ENCODE assay signal across 14 mouse cellular contexts in the genomic region with DNA sequence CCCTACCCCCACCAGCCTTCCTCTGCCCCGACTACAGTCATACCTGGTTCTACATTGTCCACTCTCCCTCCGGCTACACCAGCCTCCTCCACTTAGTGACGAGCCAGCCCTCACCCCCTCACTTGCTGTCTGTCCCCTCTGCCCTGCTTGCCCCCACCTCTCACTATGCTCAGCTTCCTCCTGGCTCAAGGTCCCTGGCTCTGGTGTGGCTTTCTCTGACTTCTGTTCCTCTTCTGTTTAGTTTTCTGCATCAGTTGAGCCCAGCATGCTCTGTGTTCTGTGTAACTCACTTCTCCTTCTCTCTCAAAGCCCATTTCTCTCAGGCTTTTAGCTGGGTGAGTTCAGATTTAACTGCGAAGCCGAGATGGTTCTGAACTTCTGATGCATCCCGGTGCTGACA. TPM values are rescaled to one million over a fixed set of nuclear protein-coding genes. Genes with fewer than 3 reads are reported as not detected.
A peak's percentile ranks its signal among the peaks of the same experiment; 100 is the strongest.
DNase-seq lines count a peak whose midpoint lies in the region; ATAC-seq and TF ChIP-seq lines count a peak whose summit lies in the region.
"Had no signal": no experiment of that assay in that cellular context is flagged by ENCODE, and none has a peak within 500 bp of the region (broad histone marks: within the 10 kb centered on the region; RNA-seq: fewer than 3 reads in every experiment).

No protein-coding gene starts in this region.

- no peak; the same call in 1 of the 2 replicates for ATAC-seq in kidney, postnatal 0 days (replicated peaks; ENCODE audit: low FRiP score, low read depth)
- peak; percentile 59 for ATAC-seq in common myeloid progenitor, adult 5-6 weeks (replicated peaks; ENCODE audit: low read depth, poor library complexity, severe bottlenecking)
- ATAC-seq in intestine, postnatal 0 days: no peak
- ATAC-seq: liver, postnatal 0 days had no signal

- no peak for TF ChIP-seq CTCF in kidney, postnatal 0 days (IDR thresholded peaks at IDR 0.05; ENCODE audit: low read depth)
- TF ChIP-seq CTCF in intestine, postnatal 0 days (IDR thresholded peaks at IDR 0.05; ENCODE audit: low read depth): no peak

- no peak overlapping the region for H3K4me2 ChIP-seq in kidney, postnatal 0 days (ENCODE audit: low read length)
- no peak overlapping the region for H3K4me2 ChIP-seq in intestine, postnatal 0 days (replicated peaks; ENCODE audit: low read depth)
- H3K4me2 ChIP-seq: midbrain, embryonic 11.5 days; neural tube, embryonic 12.5 days had no signal

- H3K36me3 ChIP-seq in kidney, postnatal 0 days (ENCODE audit: insufficient read depth, low read length): no peaks in the 10 kb centered on the region
- H3K36me3 ChIP-seq in intestine, postnatal 0 days (ENCODE audit: control insufficient read depth, insufficient read depth): peaks cover 16% of the 10 kb centered on the region; the same call in 1 of the 2 replicates
- peaks cover 8% of the 10 kb centered on the region for H3K36me3 ChIP-seq in splenic B cell, adult 2 months (ENCODE audit: control insufficient read depth, insufficient read depth, low read length, poor library complexity, severe bottlenecking)
- H3K36me3 ChIP-seq: neural tube, embryonic 12.5 days had no signal

- WGBS in kidney, postnatal 0 days: 39% methylated on average over 6 of the region's 6 CpGs
- 60% methylated on average over 6 of the region's 6 CpGs for WGBS in intestine, postnatal 0 days

- H3K27me3 ChIP-seq in kidney, postnatal 0 days (ENCODE audit: insufficient read depth, low read length): no peaks in the 10 kb centered on the region
- no peaks in the 10 kb centered on the region for H3K27me3 ChIP-seq in intestine, postnatal 0 days (replicated peaks; ENCODE audit: control insufficient read depth, insufficient read depth, low read length)
- H3K27me3 ChIP-seq in splenic B cell, adult 2 months (ENCODE audit: control insufficient read depth, insufficient read depth, low read length, poor library complexity, severe bottlenecking): no peaks in the 10 kb centered on the region
- H3K27me3 ChIP-seq: neural tube, embryonic 12.5 days had no signal

- no peak overlapping the region for H3K4me3 ChIP-seq in kidney, postnatal 0 days (replicated peaks; ENCODE audit: low read depth, low read length)
- no peak overlapping the region for H3K4me3 ChIP-seq in intestine, postnatal 0 days (ENCODE audit: low read depth, low read length)
- H3K4me3 ChIP-seq: neural tube, embryonic 12.5 days had no signal

- DNase-seq in kidney, postnatal 0 days (ENCODE audit: low spot score): no peak
- no peak for DNase-seq in kidney, adult 9 months
- DNase-seq in splenic B cell, adult 2 months (ENCODE audit: low read depth, low spot score): peak; percentile 80
- DNase-seq in urinary bladder, adult 2 months (ENCODE audit: low spot score): no peak
- no peak for DNase-seq in right cerebral cortex, postnatal 10 days (ENCODE audit: low spot score in 2 of 2)
- DNase-seq: gastrocnemius, postnatal 10 days; kidney, postnatal 10 days; liver, postnatal 0 days; right cerebral cortex, postnatal 25 days; thymus, postnatal 14 days had no signal

- peak overlapping the region; percentile 28; the same call in 1 of the 2 replicates for H3K27ac ChIP-seq in kidney, postnatal 0 days
- H3K27ac ChIP-seq in intestine, postnatal 0 days (ENCODE audit: low read depth, low read length): peak overlapping the region; percentile 24
- H3K27ac ChIP-seq: neural tube, embryonic 12.5 days had no signal

- no peak overlapping the region for H3K9ac ChIP-seq in kidney, postnatal 0 days (ENCODE audit: low read depth, low read length)
- H3K9ac ChIP-seq in intestine, postnatal 0 days (ENCODE audit: low read depth, low read length): no peak overlapping the region
- H3K9ac ChIP-seq: liver, postnatal 0 days; neural tube, embryonic 12.5 days had no signal

- 0 out of 2 replicates have a peak, but pooled peaks cover 9% of the 10 kb centered on the region for H3K4me1 ChIP-seq in kidney, postnatal 0 days (replicated peaks; ENCODE audit: insufficient read depth, low read length)
- H3K4me1 ChIP-seq in intestine, postnatal 0 days (replicated peaks; ENCODE audit: control insufficient read depth, insufficient read depth, low read length): peaks cover 3% of the 10 kb centered on the region; the same call in 1 of the 2 replicates

- H3K9me3 ChIP-seq in kidney, postnatal 0 days (replicated peaks; ENCODE audit: low read length): no peaks in the 10 kb centered on the region
- no peaks in the 10 kb centered on the region for H3K9me3 ChIP-seq in intestine, postnatal 0 days (ENCODE audit: control insufficient read depth)
- H3K9me3 ChIP-seq: neural tube, embryonic 12.5 days had no signal

RNA-seq across cellular contexts. Expression of gene Itpr3, which starts 17.1 kb away (rescaled TPM):
- 4.1 and 4.2 TPM in 2 replicates for polyA plus RNA-seq in kidney, postnatal 0 days (2015; fragmentation: Nextera tagmentation; extraction: Ambion mirVana)
- total RNA-seq in common myeloid progenitor, adult 5-6 weeks (2017): 6.9 and 13.2 TPM in 2 replicates
- 6.1 and 7.2 TPM in 2 replicates for polyA plus RNA-seq in intestine, postnatal 0 days (2015; fragmentation: Nextera tagmentation; extraction: Ambion mirVana)
- polyA plus RNA-seq in urinary bladder, adult 2 months (2012; rRNA removed): 9.5 and 17.8 TPM in 2 replicates

RNA-seq across cellular contexts. Expression of gene Bak1, which starts 45.4 kb away (rescaled TPM):
- 6.3 and 6.7 TPM in 2 replicates for polyA plus RNA-seq in kidney, postnatal 0 days (2015; fragmentation: Nextera tagmentation; extraction: Ambion mirVana)
- total RNA-seq in common myeloid progenitor, adult 5-6 weeks (2017): 43.9 and 53.3 TPM in 2 replicates
- polyA plus RNA-seq in intestine, postnatal 0 days (2015; fragmentation: Nextera tagmentation; extraction: Ambion mirVana): 18.1 and 18.2 TPM in 2 replicates
- polyA plus RNA-seq in urinary bladder, adult 2 months (2012; rRNA removed): 34.8 and 36.8 TPM in 2 replicates

RNA-seq across cellular contexts. Expression of gene Uqcc2, which starts 59.5 kb away (rescaled TPM):
- 286 and 315 TPM in 2 replicates for polyA plus RNA-seq in kidney, postnatal 0 days (2015; fragmentation: Nextera tagmentation; extraction: Ambion mirVana)
- 74.7 and 143 TPM in 2 replicates for total RNA-seq in common myeloid progenitor, adult 5-6 weeks (2017)
- polyA plus RNA-seq in intestine, postnatal 0 days (2015; fragmentation: Nextera tagmentation; extraction: Ambion mirVana): 190 and 206 TPM in 2 replicates
- polyA plus RNA-seq in urinary bladder, adult 2 months (2012; rRNA removed): 175 and 243 TPM in 2 replicates
